Mouse (Mus musculus) B cell, adult 67 days (primary cell): ENCODE measurements around the gene Adgrg4. TPM values are rescaled to one million over a fixed set of nuclear protein-coding genes. Genes with fewer than 3 reads are reported as not detected.

Experiments
- total RNA-seq, 2 experiments: library from RNA; stranded (reverse); gene quantifications; 4 replicates each; pipeline ENCODE4 v1.2.4; 2023

Gene Adgrg4
- total RNA-seq, result not detected

GRCm38 (mm10) chrX:56869863-56870262 lies at the start of gene Adgrg4:
TSS of gene Adgrg4 (plus strand) at chrX:56870163.

DNA sequence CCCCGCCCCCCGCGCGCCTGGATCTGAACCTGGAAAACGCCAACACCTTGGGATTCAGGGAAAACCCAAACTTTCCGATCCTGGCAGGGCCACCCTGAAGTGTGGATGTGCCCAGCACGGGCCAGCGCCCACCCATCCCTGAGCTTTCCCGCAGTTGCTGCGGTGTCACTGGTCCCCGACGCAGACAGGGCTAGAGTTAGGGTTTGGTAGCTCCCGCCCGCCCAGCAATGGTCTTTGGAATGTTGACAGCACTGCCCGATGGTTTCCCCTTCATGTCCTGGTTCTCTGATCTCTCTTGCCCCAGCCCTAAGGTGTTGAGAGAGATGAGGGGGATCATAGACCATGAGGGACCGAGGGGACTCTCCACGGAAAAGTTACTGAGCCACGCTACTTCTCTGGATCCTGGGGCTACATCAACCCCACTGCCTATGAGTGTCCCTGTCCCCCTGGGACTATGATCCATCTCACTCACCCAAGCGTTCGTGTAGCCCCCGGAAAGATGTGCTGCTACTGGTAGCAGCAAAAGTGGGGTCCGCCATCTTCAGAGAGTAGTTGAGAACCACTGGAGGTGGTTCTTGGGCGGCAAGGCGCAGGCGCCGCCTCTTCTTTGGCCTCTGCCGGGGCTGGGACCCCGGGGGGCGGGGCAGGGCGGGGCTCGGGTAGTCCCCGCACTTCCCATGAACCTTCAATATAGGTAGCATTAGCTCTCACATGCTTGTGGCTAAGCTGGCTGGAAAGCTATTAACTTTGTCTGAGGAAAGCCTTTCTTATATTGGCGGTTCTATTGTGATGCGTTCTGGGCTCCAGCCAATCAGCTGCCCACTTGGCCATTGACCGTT lies 48.0 kb upstream of the Adgrg4 start, which contains the start of gene Map7d3:
Gene Map7d3 (minus strand): TSS at position 562 of the 839 bp plus-strand sequence.

DNA sequence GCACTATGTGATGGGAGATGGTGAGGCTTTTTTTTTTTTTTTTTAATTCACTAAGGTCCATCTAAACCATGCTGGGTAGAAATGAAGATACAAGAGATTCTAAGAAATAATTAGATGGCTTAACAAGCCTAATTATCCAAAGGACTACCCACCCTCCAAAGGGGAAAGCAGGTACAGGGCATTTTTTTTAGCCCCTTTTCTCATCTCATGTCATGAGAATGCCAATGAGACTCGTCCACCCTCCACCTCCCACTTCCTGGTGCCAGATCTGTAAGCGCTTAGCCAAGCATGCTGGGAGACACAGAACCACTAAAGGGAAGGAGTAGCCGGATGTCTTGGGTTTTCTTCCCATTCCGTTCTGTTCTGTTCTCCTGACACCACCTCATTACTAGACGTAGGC lies 172.8 kb downstream of the Adgrg4 start, which contains the start of gene Brs3:
Gene Brs3 (plus strand): TSS at position 301 of the 400 bp plus-strand sequence.

Other genes starting within 250 kb of the Adgrg4 start
- gene Fhl1, start 138.4 kb upstream of the Adgrg4 start, total RNA-seq, result not detected
- under 1 TPM; 0.55 to 0.62 TPM for gene Map7d3, start 47.8 kb upstream of the Adgrg4 start, total RNA-seq
- gene Brs3, start 172.9 kb downstream of the Adgrg4 start, total RNA-seq, result not detected
- 10 to 100 TPM; 34.8 to 44.7 TPM for gene Htatsf1, start 183.4 kb downstream of the Adgrg4 start, total RNA-seq
- gene Vgll1, start 217.9 kb downstream of the Adgrg4 start, total RNA-seq, result not detected